Mouse (Mus musculus): ENCODE measurements around the gene Dach1. TPM values are rescaled to one million over a fixed set of nuclear protein-coding genes. Genes with fewer than 3 reads are reported as not detected.
A peak's percentile ranks its signal among the peaks of the same experiment; 100 is the strongest.

The Dach1 gene
- 2.6 and 6.3 TPM in 2 replicates for polyA plus RNA-seq (2011; ENCODE audit: insufficient read depth, insufficient read length, low replicate concordance, missing spikeins)

GRCm38 (mm10) chr14:98169421-98170076 lies at the start of gene Dach1:
Gene Dach1 (minus strand): TSS chr14:98169765.
- H3K4me1 ChIP-seq (ENCODE audit: control insufficient read depth, insufficient read depth, low read length) = no peaks in the 10 kb centered on the region
- no peak for TF ChIP-seq CTCF (IDR thresholded peaks at IDR 0.05; ENCODE audit: control insufficient read depth, insufficient read depth, low read length)
- TF ChIP-seq POLR2A (IDR thresholded peaks at IDR 0.05; ENCODE audit: borderline replicate concordance, control insufficient read depth, low read depth, low read length) = no peak
- WGBS = under 1% methylated on average over 32 of the region's 32 CpGs
- H3K4me3 ChIP-seq (replicated peaks; ENCODE audit: control insufficient read depth, low read depth, low read length) = peak within 1 kb of the TSS; percentile 94
- H3K27ac ChIP-seq (ENCODE audit: control insufficient read depth, insufficient read depth, low read depth, low read length, poor library complexity) = peak within 1 kb of the TSS; percentile 95

- no peaks in the 10 kb centered on the region for H3K4me1 ChIP-seq (ENCODE audit: control insufficient read depth, insufficient read depth, low read length)
- no peak overlapping the region for H3K4me3 ChIP-seq (replicated peaks; ENCODE audit: control insufficient read depth, low read depth, low read length)
- H3K27ac ChIP-seq (ENCODE audit: control insufficient read depth, insufficient read depth, low read depth, low read length, poor library complexity) = no peak overlapping the region
- TF ChIP-seq POLR2A (IDR thresholded peaks at IDR 0.05; ENCODE audit: borderline replicate concordance, control insufficient read depth, low read depth, low read length) = no peak
- TF ChIP-seq CTCF (IDR thresholded peaks at IDR 0.05; ENCODE audit: control insufficient read depth, insufficient read depth, low read length) = no peak
- WGBS = 57% methylated on average over 3 of the region's 3 CpGs
Measured at GRCm38 (mm10) chr14:98200089-98200488, 30.5 kb upstream of the Dach1 start.

GRCm38 (mm10) chr14:98181545-98181944 lies 12.0 kb upstream of the Dach1 start:
- TF ChIP-seq POLR2A (IDR thresholded peaks at IDR 0.05; ENCODE audit: borderline replicate concordance, control insufficient read depth, low read depth, low read length) (no peak), CTCF (IDR thresholded peaks at IDR 0.05; ENCODE audit: control insufficient read depth, insufficient read depth, low read length) (no peak)
- Histone ChIP-seq H3K4me1 (ENCODE audit: control insufficient read depth, insufficient read depth, low read length) (no peaks in the 10 kb centered on the region), H3K4me3 (replicated peaks; ENCODE audit: control insufficient read depth, low read depth, low read length) (no peak overlapping the region), H3K27ac (ENCODE audit: control insufficient read depth, insufficient read depth, low read depth, low read length, poor library complexity) (no peak overlapping the region)
- WGBS = 13% methylated on average over 1 of the region's 1 CpGs

GRCm38 (mm10) chr14:98173831-98174230 lies 4.3 kb upstream of the Dach1 start:
- 68% methylated on average over 2 of the region's 2 CpGs for WGBS
- no peak overlapping the region for H3K4me3 ChIP-seq (replicated peaks; ENCODE audit: control insufficient read depth, low read depth, low read length)
- TF ChIP-seq CTCF (IDR thresholded peaks at IDR 0.05; ENCODE audit: control insufficient read depth, insufficient read depth, low read length) (no peak), POLR2A (IDR thresholded peaks at IDR 0.05; ENCODE audit: borderline replicate concordance, control insufficient read depth, low read depth, low read length) (no peak)
- no peak overlapping the region for H3K27ac ChIP-seq (ENCODE audit: control insufficient read depth, insufficient read depth, low read depth, low read length, poor library complexity)
- no peaks in the 10 kb centered on the region for H3K4me1 ChIP-seq (ENCODE audit: control insufficient read depth, insufficient read depth, low read length)

- WGBS = 24% methylated on average over 5 of the region's 5 CpGs
- Histone ChIP-seq H3K27ac (ENCODE audit: control insufficient read depth, insufficient read depth, low read depth, low read length, poor library complexity) (no peak overlapping the region), H3K4me1 (ENCODE audit: control insufficient read depth, insufficient read depth, low read length) (no peaks in the 10 kb centered on the region), H3K4me3 (replicated peaks; ENCODE audit: control insufficient read depth, low read depth, low read length) (no peak overlapping the region)
- TF ChIP-seq POLR2A (IDR thresholded peaks at IDR 0.05; ENCODE audit: borderline replicate concordance, control insufficient read depth, low read depth, low read length) (no peak), CTCF (IDR thresholded peaks at IDR 0.05; ENCODE audit: control insufficient read depth, insufficient read depth, low read length) (no peak)
Measured at GRCm38 (mm10) chr14:98172394-98172905, 2.9 kb upstream of the Dach1 start.

GRCm38 (mm10) chr14:98171861-98172260 lies 2.3 kb upstream of the Dach1 start:
- H3K4me3 ChIP-seq (replicated peaks; ENCODE audit: control insufficient read depth, low read depth, low read length) = no peak overlapping the region
- WGBS = 56% methylated on average over 5 of the region's 5 CpGs
- H3K4me1 ChIP-seq (ENCODE audit: control insufficient read depth, insufficient read depth, low read length) = no peaks in the 10 kb centered on the region
- TF ChIP-seq CTCF (IDR thresholded peaks at IDR 0.05; ENCODE audit: control insufficient read depth, insufficient read depth, low read length) = no peak
- no peak for TF ChIP-seq POLR2A (IDR thresholded peaks at IDR 0.05; ENCODE audit: borderline replicate concordance, control insufficient read depth, low read depth, low read length)
- H3K27ac ChIP-seq (ENCODE audit: control insufficient read depth, insufficient read depth, low read depth, low read length, poor library complexity) = no peak overlapping the region

- no peak for TF ChIP-seq CTCF (IDR thresholded peaks at IDR 0.05; ENCODE audit: control insufficient read depth, insufficient read depth, low read length)
- H3K4me3 ChIP-seq (replicated peaks; ENCODE audit: control insufficient read depth, low read depth, low read length) = peak overlapping the region; percentile 94
- H3K4me1 ChIP-seq (ENCODE audit: control insufficient read depth, insufficient read depth, low read length) = no peaks in the 10 kb centered on the region
- WGBS = under 1% methylated on average over 43 of the region's 45 CpGs
- H3K27ac ChIP-seq (ENCODE audit: control insufficient read depth, insufficient read depth, low read depth, low read length, poor library complexity) = peak overlapping the region; percentile 95
Measured at GRCm38 (mm10) chr14:98168908-98169401, 610 bp downstream of the Dach1 start.

GRCm38 (mm10) chr14:98168039-98168907 lies 1.3 kb downstream of the Dach1 start:
- H3K4me1 ChIP-seq (ENCODE audit: control insufficient read depth, insufficient read depth, low read length) = no peaks in the 10 kb centered on the region
- TF ChIP-seq CTCF (IDR thresholded peaks at IDR 0.05; ENCODE audit: control insufficient read depth, insufficient read depth, low read length) (no peak), POLR2A (IDR thresholded peaks at IDR 0.05; ENCODE audit: borderline replicate concordance, control insufficient read depth, low read depth, low read length) (no peak; the same call in 1 of the 2 replicates)
- WGBS = under 1% methylated on average over 48 of the region's 48 CpGs

More at GRCm38 (mm10) chr14:98168039-98168907, 1.3 kb downstream of the Dach1 start:
- peak overlapping the region; percentile 95 for H3K27ac ChIP-seq (ENCODE audit: control insufficient read depth, insufficient read depth, low read depth, low read length, poor library complexity)
- H3K4me3 ChIP-seq (replicated peaks; ENCODE audit: control insufficient read depth, low read depth, low read length) = peak overlapping the region; percentile 94

Data from bone marrow, adult 2 months (tissue).